Mouse (Mus musculus) cerebellum, adult 11 months (tissue): ENCODE data around the gene Chchd1.
A peak's percentile ranks its signal among the peaks of the same experiment; 100 is the strongest.
"Not testable (repeated sequence)": the region's sequence is repeated elsewhere in the genome, so short reads cannot be mapped to it uniquely, and the experiment has no call there.

Experiments
- DNase-seq: peaks from one replicate; pipeline ENCODE4 v3.0.0; 2022

The Chchd1 gene

DNA sequence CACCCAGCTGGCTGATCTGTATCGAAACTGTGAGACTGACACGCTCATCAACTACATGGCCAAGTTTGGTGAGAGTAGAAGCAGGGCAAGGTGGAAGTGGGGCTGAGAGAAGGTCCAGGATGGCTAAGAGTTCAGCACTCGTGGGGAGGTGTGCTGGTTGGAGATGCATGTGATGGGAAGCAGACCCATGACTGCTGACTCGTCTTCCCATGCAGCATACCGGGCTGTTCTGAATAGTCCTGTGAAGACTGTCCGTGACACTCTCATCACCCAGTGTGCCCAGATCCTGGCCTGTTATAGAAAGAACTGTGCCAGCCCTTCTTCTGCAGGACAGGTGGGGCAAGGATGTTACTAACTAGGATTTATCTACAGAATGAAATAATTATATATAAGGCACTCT, 11.0 kb upstream of the Chchd1 start:
- no peak for DNase-seq

DNA sequence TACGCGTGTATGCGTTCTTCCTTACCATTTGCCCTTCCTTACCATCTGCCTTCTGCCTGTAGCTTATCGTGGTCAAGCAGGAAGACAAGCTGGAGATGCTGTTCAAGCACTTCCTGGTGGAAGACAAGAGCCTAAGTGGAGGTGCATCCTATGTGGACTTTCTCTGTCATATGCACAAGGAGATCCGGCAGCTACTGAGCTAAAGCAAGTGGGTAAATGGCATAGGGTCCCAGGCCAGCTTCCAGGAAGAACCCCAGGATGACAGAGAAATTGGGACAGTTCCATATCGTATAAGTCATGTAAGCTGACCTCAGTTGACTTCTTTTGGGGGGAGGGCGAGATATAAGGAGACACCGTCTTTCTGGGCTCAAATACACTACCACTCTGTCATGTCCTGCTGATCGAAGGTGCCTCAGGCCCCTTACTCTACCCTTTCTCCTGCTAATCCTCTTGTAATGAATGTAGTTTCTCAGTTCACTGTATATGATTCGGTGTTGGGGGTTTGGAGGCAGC, 9.2 kb upstream of the Chchd1 start:
- no peak for DNase-seq

DNA sequence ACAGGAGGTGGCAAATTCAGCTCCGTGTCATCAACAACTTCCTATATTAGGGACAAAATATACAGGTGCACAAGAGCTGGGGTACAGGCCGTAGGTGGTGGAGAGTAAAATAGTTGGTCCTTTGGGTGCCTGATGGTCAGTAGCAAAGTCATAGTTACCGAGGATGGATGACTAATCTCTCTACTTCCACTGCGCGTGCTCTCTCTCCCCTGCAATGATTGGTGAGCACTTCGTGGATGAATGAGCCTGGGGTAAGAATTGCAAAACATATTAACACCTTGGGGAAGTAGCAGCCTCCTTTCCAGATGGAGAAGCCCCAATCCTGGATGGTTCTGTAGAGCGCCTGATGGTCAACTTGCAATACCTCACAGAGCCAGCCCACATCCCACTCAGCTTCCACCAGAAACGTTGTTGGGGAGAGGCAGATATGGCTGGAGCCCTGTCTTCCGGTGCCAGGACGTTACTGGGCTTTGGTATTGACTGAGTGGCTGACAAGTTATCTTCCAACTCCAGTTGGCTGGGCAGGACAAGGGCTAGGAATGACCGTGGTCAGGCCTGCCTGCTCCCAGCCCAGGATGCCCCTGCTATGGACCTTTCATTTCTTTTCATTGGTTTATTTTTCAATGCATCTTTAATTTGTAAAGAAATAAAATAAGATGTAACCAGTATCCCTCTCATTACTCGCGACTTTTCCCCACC, 8.5 kb upstream of the Chchd1 start:
- DNase-seq, result no peak

DNA sequence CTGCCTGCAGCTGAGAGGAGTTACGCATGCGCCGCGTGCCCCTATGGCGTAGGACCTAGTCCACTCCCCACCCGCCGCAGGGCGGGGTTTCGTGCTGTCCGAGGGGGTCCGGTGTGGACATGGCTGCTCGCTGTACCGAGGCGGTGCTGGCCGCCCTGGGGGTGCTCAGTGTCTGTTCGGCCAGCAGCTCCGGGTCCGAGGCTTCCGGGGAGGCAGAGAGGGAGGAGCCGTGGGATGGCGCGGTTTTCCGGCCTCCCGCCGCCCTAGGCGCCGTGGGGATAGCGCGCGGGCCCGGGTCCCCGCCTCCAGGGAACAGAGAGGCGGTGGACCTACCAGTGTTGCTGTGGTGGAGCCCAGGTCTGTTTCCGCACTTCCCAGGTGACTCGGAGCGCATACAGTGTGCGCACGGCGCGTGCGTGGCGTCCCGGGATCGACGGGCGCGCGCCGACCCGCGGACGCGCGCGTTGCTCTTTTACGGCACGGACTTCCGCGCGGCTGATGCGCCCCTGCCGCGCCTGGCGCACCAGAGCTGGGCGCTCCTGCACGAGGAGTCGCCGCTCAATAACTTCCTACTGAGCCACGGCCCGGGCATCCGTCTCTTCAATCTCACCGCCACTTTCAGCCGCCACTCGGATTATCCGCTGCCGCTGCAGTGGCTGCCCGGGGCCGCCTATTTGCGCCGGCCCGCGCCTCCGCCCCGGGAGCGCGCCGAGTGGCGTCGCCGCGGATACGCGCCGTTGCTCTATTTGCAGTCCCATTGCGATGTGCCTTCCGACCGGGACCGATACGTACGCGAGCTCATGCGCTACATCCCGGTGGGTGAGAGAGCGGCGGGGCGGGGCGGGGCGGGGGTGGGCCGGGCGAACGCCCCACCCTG, 7.7 kb upstream of the Chchd1 start, which contains the start of gene Fut11:
Fut11 (plus strand) TSS at position 85 of the 877 bp plus-strand sequence.
- DNase-seq, result peak; percentile 90

DNA sequence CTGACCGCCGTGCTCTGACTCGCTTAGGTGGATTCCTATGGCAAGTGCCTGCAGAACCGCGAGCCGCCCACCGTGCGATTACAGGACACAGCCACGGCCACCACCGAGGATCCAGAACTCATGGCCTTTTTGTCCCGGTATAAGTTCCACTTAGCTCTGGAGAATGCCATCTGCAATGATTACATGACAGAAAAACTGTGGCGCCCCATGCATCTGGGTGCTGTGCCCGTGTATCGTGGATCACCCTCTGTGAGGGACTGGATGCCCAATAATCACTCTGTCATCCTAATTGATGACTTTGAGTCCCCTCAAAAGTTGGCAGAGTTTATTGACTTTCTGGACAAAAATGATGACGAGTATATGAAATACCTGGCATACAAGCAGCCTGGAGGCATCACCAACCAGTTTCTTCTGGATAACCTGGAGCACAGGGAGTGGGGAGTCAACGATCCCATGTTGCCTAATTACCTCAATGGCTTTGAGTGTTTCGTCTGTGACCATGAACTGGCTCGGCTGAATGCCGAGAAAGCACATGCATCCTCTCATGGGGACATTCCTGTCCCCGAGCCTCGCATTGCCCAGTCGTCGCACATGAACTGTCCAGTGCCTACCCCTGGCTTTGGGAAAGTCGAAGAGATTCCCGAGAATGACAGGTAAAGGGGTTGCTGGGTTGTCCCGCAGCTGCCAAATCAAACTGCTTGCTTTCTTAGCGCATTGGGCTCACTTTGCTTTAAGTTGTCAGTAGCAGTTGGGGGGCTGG, 6.9 kb upstream of the Chchd1 start:
- DNase-seq, result peak; percentile 33

DNA sequence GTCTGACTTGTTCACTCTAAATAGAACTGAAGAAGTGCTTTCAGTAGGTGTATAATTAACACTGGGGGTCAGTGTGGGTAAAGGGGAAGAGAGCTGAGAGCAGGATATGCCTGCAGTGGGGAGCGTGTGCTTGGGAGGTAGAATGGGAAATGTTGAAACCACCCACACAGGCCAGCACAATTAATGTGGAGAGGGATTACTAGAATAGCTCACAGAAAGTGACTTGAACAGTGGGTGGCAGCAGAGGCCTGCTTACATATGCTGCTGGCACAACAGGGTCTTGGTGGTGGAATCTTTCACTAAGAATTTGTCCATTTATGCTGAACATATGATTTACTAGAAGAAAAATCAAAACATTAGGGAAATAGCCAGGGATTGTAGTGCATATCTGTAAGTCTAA, 5.8 kb upstream of the Chchd1 start:
- DNase-seq, result no peak

DNA sequence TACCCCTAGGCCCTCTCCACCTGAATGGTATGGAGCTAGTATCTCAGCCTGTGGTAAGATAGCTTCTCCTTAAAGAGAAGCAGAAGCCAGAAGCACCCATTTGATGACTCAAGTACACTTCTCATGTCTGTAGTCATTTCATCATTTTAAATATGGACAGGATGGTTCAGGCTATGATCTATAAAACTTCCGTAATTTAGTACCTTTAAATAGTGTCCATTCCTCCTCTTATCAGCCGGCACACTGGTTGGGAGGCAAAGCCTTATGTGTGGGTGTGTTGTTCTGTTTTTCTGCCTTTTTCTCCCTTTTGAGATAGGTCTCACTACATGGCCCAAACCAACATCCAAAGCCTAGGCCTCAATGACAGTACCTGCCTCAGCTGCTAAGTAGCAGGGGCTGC, 4.3 kb upstream of the Chchd1 start:
- no peak for DNase-seq

DNA sequence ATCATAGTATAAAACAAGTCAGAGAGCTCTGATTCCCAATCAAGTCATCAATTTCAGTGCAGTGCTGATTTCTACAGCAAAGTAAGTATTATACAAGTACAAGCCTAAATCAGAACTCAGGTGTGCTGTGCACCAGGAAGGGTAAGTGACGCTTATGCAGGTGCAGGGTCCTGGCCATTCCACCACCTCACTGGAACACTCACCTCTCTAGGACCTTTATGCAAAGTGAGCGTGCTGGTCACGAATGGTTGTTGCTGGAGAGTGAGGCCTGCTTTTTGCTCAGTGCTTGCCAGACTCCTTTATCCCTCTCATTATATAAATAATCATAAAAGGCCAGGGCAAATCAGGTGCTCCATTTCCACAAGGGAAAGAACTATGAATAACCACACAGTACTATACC, 2.4 kb upstream of the Chchd1 start:
- DNase-seq, result no peak

DNA sequence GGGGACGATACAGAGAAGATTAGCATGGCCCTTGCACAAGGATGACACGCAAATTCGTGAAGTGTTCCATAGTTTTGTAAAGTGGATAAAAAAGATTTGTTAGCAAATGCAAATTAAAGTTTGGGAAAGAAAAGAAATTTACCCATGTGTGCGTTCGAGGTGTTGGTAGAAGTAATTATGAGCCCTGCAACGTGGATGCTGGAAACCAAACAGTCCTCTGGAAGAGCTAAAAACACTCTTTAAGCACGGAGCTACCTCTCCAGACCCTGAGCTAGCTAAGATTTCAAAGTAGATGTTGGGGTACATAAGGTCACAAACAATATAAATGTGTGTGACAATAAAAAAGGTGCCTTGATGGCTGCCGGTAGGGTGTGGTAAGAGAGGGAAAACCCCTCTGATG, 1.3 kb upstream of the Chchd1 start:
- DNase-seq, result no peak

DNA sequence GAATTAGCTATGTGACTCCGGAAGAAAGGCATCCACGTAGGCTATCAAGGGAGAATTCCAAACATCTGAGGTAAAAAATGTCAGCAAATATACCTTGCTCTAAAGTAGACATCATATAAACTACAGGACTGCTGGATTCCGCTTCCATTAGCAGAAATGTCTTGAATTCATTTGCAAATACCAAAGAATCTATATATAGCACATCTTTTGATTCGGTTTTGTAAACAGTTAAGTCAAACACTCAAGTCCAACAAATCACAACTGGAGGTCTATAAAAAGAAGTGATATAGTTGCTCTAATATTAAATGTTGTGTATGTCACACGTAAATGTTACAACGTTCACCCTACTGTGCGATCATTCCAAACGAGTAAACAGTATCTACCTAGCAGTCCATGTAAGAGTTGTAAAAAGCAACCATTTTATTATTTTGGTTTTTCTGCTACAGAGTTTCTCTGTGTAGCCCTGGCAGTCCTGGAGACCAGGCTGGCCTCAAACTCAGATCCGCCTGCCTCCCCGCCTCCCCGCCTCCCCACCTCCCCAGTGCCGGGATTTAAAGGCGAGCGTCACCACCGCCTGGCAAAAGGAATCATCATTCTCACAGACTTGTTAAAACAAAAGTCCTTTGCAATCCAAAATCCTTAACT, 588 bp upstream of the Chchd1 start:
- DNase-seq, result no peak

DNA sequence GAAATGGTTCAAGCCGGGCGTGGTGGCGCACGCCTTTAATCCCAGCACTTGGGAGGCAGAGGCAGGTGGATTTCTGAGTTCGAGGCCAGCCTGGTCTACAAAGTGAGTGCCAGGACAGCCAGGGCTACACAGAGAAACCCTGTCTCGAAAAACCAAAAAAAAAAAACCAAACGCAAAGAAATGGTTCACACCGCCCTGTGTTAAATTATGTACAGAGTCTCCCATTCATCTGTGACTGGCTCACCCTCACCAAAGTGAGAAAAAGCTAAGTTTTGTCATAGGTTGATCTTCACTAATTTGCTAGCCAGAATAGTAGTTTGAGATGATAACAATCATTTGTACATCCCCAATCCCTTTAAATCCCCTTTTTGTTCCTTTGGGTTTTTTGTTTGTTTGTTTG, 655 bp downstream of the Chchd1 start:
- DNase-seq, result not testable (repeated sequence)

DNA sequence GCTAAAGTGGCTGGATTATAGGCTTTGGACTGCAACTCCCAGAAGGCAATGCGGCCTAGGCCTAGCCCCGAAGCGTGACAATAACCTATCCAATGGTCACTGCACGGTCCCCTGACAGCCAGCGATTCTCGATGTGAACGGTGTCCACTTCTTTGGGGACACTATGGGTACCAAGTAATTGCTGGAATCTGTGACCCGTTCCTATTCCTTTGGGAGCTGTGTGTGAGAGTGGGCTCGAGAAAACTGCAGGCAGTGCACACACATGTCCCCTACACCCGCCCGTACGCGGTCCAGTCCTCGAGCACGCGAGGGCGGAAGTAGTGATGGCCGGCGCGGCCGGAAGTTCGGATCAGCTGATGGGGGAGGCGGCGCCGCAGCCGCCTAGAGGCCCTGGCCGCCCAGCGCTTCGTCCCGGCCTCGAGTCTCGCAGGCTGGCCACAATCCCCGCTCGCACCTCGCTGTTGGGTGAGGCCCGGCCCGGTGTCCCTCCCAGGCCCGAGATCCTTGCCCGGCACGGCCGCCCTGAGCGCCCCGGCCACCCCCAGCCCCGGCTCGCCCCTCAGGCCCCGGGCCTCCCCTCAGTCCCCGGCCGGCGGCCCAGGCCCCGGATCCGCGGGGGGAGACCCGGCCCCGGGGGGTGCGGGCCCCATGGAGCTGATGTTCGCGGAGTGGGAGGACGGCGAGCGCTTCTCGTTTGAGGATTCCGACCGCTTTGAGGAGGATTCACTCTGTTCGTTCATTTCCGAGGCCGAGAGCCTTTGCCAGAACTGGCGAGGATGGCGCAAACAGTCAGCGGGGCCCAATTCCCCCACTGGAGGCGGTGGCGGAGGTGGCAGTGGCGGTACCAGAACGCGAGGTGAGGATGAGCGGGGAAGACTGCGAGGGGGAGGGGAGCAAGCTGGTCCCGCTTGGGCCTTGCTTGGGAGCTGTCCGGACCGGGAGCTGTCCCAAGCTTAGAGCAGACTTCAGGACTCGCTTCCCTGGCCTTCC, 4.7 kb downstream of the Chchd1 start, which contains the start of gene Zswim8:
Zswim8 (plus strand) TSS at position 352 of the 990 bp plus-strand sequence.
- peak; percentile 86 for DNase-seq

DNA sequence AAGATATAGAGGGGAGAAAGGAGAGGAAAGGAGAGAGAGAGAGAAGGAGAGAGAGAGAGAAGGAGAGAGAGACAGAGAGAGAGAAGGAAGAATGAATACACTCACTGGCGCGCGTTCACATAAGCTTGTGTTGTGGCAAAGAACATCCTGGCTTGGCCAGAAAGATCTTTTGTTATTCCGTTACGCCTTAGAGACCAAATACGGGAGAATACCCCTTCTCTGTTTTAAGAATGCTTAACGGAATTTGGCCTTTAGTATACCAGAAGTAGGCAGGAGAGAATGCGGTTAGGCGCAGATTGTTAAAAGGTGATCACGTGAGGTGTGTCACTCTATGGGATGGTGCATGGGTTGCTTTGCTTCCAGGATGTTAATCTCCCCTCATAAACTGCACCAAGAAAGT, 5.4 kb downstream of the Chchd1 start:
- no peak for DNase-seq

DNA sequence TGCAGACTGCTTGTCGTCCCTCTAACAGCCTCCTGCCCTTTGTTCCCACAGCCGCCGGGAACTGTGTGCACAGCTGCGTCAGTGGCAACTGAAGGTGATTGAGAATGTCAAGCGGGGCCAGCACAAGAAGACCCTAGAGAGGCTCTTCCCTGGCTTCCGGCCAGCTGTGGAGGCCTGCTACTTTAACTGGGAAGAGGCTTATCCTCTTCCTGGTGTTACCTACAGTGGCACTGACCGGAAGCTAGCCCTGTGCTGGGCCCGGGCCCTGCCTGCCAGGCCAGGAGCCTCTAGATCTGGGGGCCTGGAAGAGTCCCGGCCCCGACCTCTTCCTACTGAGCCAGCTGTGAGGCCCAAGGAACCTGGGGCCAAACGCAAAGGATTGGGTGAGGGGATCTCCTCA, 11.0 kb downstream of the Chchd1 start:
- no peak for DNase-seq

DNA sequence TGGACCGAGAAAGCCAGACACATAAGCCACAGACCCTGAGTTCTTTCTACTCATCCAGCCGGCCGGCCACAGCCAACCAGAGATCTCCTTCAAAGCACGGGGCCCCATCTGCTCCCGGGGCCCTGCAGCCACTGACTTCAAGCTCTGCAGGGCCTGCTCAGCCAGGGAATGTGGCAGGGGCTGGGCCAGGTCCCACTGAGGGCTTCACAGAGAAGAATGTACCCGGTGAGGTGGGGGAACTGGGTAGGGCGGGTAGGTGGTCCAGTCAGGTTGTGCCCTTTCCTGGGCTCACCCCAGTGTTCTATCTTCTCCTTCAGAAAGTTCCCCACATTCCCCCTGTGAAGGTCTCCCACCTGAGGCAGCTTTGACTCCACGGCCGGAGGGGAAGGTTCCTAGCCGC, 15.6 kb downstream of the Chchd1 start:
- no peak for DNase-seq

DNA sequence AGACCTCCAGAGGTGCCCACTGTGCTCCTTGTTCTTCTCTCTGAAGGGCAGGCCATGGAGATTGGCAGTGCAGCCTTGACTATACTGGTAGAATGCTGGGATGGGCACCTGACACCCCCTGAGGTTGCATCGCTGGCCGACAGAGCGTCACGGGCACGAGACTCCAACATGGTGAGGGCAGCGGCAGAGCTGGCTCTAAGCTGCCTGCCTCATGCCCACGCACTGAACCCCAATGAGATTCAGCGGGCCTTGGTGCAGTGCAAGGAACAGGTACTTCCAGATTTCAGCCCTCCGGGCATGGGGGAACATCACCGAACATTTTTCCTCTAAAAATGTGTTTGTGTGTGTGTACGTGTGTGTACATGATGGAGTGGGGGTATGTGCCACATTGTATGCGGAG, 17.0 kb downstream of the Chchd1 start:
- no peak for DNase-seq

DNA sequence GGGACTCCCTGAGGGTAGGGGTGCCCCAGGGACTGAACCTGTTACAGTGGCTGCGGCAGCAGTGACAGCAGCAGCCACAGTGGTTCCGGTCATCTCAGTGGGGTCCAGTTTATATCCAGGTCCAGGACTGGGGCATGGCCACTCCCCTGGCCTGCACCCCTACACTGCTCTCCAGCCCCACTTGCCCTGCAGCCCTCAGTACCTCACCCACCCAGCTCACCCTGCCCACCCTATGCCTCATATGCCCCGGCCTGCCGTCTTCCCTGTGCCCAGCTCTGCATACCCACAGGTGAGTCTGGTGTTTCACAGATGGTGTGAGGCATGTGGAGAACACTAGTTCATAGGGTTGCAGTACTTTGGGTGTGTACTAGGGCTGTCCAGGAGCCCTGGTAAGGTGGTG, 18.6 kb downstream of the Chchd1 start:
- no peak for DNase-seq

DNA sequence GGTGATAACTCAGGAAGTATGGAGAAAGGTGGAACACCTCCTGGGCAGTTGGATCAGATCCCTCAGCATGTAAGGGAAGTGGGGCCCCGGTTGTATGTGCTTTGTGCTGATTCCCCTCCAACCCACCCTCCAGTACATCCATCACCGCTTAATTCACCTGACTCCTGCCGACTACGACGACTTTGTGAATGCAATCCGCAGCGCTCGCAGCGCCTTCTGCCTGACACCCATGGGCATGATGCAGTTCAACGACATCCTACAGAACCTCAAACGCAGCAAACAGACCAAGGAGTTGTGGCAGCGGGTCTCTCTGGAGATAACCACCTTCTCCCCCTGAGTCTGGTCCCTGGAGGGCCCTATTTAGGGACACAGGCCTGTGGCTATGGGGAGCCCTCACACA, 20.2 kb downstream of the Chchd1 start:
- no peak for DNase-seq

DNA sequence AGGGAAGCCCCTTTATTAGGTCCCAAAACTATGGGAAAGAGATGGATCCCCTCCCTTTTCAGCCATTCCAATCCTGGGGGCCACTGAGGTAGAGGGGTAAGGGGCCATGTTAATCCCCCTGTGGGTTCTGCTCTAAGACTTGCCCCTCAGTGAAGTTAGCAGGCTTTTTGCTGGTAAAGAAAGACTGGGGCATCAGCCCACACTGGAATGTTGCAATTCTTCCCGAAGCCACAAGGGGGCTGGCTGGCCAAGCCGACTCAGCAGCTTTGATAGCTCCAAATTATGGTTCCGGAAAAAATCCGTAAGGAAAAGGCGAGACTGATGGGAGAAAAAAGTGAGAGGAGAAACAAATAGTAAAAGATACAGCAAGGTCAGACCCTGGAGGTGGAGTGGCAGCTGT, 21.2 kb downstream of the Chchd1 start:
- peak; percentile 55 for DNase-seq

DNA sequence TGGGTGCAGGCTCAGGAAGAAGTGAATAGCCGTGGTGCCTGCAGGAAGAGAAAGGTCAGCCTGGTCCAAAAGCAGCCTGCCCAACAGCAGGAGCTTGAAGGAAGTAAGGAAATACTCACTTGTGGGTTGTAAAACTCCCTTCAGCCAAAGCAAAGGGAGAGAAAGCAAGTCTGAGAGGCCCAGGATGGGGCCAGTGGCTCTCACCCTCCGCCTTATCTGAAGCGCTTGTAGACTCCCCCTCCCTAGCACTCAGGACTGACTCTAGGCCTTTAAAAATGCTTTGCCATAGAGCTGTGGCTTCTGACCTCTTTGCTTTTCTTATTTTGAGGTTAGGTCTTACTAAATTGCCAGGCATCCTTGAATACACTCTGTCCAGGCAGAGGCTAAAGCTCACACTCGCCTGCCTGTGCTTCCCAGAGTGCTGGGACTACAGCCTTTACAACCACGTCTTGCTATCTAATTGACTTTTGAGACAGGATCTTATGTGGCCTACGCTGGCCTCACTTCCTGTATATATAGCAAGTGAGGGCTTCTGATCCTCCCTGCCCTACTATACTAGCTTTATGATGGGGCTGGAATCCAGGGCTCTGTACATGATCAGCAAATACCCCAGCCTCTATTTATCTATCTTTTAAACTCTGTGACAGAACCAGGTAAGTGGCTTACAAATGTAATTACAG, 23.0 kb downstream of the Chchd1 start:
- DNase-seq, result no peak

DNA sequence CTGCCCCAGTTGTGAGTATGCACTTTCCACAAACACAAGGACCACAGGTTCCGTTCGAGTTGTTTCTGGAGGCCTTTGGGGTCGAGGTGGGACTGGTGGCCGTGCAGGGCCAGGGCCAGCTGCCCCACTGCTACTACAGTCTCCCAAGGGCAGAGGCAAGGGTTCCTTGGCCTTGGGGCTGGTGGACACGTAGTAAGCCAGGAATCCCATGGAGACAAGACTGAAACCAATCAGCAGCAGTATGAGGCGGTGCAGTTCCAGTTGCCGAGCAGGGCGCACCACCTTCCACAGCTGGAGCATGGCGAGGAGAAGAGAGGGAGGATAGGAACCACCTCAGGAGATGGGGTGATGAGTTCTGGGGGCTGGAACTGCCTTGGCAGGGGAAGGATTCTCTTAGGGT, 27.1 kb downstream of the Chchd1 start:
- DNase-seq, result no peak
